Mouse (Mus musculus): ENCODE measurements at regions not wholly inside any gene's neighbourhood (a gene's known extent, or its start where the extent isn't known, plus 50 kb on each side); places are given as distances from the start of the nearest gene placed in this dataset.

DNA sequence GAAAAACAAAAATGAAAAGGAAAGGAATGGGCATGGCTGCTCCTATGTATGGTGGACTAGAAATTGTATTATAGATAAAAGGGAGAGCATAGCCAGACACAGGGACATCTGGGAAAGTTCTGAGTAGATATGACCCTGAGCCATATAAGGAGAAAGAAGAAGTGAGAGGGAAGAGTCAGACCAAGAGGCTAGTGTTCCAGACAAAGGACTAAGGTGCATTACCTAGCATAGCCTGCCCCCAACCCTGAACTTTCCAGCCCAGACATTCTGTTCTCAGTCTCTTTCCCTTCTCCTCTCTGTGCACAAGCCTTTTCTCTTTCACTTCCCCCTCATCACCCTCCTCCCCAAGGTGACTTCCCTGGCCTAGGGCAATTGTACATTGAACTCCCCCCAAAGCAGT, 58.9 kb upstream of the Mettl4 start:
- Histone ChIP-seq H3K36me3 (ENCODE audit: control insufficient read depth, insufficient read depth) (no peaks in the 10 kb centered on the region), H3K27me3 (ENCODE audit: control insufficient read depth, insufficient read depth, insufficient read length) (no peaks in the 10 kb centered on the region), H3K4me2 (ENCODE audit: low read depth) (no peak overlapping the region), H3K4me3 (no peak overlapping the region), H3K79me2 (ENCODE audit: control insufficient read depth, insufficient read depth) (no peaks in the 10 kb centered on the region), H3ac (ENCODE audit: control insufficient read depth, insufficient read length) (no peak overlapping the region)
- TF ChIP-seq TCF12 (IDR thresholded peaks at IDR 0.05; ENCODE audit: insufficient read depth, poor library complexity, severe bottlenecking), result no peak
